Mouse (Mus musculus): Measurements from ENCODE around the gene 6030408B16Rik.
A peak's percentile ranks its signal among the peaks of the same experiment; 100 is the strongest.

DNA sequence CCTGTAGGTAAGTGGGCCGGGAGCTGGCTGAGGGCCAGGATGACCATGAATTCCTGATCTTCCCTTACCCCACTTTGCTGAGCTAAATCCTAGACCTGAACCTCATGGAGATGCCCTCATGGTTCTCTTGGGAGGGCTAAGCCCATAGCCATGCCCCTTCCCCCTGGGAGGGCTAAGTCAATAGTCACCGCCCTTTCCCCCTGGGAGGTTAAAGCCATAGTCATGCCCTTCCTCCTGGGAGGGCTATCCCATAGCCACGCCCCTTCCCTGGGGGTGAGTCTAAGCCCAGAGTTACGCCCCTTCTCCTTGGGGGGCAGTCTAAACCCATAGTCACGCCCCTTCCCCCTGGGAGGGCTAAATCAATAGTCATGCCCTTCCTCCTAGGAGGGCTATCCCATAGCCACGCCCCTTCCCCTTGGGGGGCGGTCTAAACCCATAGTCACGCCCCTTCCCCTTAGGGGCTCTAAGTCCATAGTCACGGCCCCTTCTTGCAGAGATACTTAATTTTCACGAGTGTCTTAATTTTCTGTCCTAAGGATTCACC is 33.1 kb downstream of the 6030408B16Rik start:
- 0 out of 2 replicates have a peak, but pooled peaks have one; percentile 39 for TF ChIP-seq EP300 (IDR thresholded peaks at IDR 0.05; ENCODE audit: insufficient read depth, low read depth, low read length)
- no peak for TF ChIP-seq POLR2A (IDR thresholded peaks at IDR 0.05; ENCODE audit: insufficient read depth, low read length)
- no peak for TF ChIP-seq CTCF (IDR thresholded peaks at IDR 0.05; ENCODE audit: low read depth, low read length)
